Mouse (Mus musculus) gastrocnemius, postnatal 14 days (tissue): ENCODE data around the gene Rp9. TPM values are rescaled to one million over a fixed set of nuclear protein-coding genes. Genes with fewer than 3 reads are reported as not detected.
A peak's percentile ranks its signal among the peaks of the same experiment; 100 is the strongest.
"Not testable (repeated sequence)": the region's sequence is repeated elsewhere in the genome, so short reads cannot be mapped to it uniquely, and the experiment has no call there.

ENCODE experiments used
- DNase-seq: peaks from one replicate; pipeline ENCODE4 v3.0.0; 2021; ENCODE audit warnings: mixed read lengths
- intact Hi-C: fragments of 180-260 bp; cut with DNase I; formaldehyde crosslinking; loops from one replicate; pipeline ENCODE4 v1.15.1; 2025; ENCODE audit warnings: low total_unique reads
- total RNA-seq, 2 experiments: library from RNA; stranded (reverse); gene quantifications; 2 replicates each; pipeline ENCODE4 v1.2.3; 2021

The Rp9 gene
- total RNA-seq, 2 experiments from 2014 or later, result 19.5 to 23.6 TPM

DNA sequence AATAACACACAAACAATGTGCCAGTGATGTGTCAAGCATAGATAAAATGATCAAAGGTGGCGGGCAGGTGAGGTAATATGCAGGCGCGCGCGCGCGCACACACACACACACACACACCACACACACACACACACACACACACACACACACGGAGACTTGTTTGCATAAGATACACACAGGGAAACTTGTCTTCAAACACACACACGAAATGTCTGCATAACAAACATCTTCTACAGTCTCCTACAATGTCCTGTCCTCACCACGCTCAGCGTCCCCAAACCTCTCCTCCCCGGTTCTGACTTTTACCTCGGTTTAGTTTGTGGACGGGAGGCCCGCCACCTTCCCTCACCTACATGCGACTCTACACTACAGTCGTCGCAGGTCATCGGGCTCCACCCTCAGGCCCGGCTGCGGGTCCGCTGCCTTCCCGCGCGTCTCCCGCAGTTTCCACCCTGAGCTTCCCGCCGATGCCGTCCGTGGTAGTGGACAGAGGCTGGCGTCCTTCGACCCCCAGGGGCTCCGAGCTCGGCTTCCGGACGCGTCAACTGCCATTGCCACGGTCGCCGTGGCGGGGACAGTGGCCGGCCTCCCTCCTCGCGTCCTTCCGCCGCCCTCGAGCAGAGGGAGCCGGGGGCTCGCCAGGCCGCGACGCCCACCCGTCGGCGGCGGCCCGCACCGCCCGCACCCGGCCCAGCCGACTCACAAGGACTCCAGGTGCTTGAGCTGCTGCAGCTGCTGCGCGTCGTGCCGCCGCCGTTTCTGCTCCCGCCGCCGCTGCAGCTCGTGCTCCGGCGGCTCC lies 2.0 kb downstream of the Rp9 start:
- intact Hi-C loops, result no loop called here
- DNase-seq, result peak; percentile 43

DNA sequence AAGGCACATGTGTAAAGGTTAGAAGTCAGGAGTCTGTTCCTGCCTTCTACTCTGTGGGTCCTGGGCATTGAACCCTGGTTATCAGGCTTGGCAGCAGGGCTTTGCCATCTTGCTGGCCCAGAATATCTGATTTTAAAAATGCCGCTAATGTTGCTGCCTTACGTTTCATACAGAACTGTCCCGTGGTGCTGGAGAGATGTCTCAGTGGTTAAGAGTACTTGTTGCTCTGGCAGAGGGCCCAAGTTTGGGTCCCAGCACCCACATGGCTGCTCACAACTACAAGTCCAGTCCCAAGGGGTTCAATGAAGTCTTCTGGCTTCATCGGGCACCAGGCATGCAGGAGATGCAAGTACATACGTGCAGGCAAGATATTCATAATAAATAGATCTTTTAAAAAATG lies 3.3 kb downstream of the Rp9 start:
- intact Hi-C loops, result no loop called here
- no peak for DNase-seq

DNA sequence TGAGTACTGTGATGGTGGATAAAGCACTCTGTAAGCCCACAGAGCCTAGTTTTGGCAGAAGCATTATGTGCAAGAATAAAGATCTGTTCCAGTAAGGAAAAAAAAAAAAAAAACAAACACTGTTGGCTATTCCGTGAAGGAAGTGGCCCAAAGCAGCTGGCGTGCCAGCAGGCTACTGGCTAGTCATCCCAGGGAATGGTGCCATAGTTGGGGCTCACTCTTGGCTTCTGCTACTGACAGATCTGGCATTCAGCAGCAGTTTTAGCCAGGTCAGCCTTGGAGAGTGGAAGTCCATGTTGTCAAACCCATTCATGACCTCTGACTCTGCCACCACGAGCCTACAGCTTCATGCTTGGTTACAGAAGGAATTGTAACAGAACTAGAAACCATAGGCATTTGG lies 7.6 kb downstream of the Rp9 start:
- peak; percentile 60 for DNase-seq
- intact Hi-C loops, result no loop called here

DNA sequence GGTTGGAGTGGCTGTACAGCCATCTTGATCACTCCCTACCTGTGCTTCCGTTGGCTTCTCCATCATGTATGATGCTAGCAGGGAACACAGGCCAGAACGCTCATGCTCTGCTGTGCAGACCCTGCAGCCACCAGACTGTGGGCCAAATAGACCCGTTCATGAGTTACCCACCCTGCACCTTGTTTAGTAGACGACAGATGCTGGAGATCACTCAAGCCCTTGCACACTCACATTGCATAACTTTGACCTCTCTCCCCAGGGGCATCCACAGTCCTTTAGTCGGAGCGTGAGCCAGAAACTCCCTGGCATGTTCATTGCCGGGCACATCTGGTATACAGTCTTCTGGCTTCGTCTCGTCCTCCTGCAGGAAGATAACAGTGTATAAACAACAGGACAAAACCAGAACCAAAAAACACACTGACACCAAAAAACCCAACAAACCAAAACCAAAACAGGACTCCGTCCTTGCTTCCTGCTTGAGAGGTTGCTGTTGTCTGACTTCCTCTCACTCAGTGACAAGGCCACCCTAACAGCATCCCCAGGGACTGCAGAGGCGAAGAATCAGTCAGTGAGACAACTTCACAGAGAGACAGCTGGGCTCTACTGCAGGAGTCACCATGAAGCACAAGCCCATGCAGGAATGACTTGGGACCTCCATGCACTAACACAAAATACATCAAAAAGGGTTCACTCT lies 12.3 kb downstream of the Rp9 start:
- intact Hi-C loops, result no loop called here
- no peak for DNase-seq

DNA sequence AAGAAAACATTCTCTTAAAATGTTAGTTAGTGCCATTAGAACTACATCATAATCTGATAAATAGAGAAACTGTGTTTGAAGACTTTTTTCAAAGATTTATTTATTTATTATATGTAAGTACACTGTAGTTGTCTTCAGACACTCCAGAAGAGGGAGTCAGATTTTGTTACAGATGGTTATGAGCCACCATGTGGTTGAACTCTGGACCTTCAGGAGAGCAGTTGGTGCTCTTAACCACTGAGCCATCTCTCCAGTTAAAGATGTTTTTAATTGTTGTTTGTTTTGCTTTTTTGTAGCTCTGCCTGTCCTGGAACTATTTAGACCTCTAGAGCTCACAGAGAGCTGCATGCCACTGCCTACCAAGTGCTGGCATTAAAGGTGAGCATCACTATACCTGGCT lies 14.5 kb downstream of the Rp9 start:
- intact Hi-C loops, result no loop called here

DNA sequence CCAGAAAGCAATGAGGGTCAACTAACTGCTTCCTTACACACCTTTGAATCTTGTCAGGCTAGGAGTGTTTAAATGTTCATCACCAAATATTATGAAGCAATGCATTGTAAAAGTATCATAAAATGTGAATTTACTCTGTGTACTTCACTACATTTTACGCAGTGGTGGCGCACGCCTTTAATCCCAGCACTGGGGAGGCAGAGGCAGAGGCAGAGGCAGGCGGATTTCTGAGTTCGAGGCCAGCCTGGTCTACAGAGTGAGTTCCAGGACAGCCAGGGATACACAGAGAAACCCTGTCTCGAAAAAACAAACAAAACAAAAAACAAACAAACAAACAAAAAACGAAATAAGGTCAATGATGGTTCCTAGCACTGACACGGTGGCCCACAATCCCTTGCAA lies 15.6 kb downstream of the Rp9 start, which contains the start of gene Gm17545:
TSS of gene Gm17545 (plus strand) at position 301 of the 400 bp plus-strand sequence.
- DNase-seq, intact Hi-C loops: not testable (repeated sequence)

More for the DNA sequence above, 14.5 kb downstream of the Rp9 start:
- no peak for DNase-seq

DNA sequence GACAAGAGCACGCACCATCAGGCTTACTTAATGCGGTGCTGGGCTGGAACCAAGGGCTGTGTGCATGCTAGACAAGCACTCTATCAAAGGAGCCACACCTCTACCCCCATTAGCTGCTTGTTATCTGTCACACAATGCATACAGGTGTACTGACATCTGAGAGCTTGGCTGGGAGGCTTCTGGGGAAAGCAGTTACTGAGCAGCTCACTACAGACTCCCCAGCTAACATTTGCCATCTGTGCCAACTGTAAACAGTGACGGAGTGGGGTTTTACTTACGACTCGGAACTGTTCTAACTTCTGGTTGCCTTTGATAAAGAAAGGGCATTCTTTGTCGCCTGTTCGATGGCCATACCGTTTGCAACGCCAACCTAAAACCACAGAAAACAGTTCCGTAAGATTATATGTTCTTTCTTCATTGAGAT lies 16.0 kb downstream of the Rp9 start:
- intact Hi-C loops, result no loop called here
- DNase-seq, result no peak

DNA sequence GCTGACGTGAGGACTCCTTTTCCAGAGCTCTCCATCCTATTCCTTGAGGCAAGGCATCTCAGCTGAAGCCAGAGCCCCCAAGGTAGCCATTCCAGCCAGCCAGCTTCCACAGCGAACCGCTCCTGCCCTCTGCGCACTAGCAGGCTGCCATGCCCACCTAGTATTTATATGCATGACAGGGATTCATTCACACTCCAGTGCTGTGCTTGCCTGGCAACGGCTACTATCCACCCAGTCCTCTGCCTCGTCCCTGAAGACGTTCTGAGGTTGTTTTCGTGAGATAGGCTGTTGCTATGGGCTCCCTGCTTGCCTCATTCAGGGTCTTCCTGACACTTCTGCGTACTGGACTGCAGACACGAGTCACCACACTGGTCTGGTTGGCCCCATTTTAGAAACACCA lies 16.8 kb downstream of the Rp9 start:
- no peak for DNase-seq
- intact Hi-C loops, result no loop called here

DNA sequence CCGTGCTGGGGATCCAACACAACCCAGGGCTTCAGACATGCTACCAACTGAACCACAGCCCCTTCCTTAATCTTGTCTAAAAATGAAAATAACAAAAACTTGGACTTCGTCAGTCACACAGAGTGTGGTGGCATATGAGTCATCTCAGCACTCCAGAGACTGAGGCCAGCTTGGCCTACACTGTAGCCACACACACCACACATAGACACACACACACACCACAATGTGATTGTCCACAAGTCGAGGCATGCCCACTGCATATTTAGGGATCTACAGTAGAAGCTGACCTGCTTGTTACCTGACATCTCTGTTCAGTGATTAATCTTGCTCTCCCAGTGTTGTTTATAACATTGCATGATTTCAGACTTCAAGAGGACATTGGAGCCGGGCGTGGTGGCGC lies 20.3 kb downstream of the Rp9 start:
- no peak for DNase-seq
- intact Hi-C loops, result no loop called here

DNA sequence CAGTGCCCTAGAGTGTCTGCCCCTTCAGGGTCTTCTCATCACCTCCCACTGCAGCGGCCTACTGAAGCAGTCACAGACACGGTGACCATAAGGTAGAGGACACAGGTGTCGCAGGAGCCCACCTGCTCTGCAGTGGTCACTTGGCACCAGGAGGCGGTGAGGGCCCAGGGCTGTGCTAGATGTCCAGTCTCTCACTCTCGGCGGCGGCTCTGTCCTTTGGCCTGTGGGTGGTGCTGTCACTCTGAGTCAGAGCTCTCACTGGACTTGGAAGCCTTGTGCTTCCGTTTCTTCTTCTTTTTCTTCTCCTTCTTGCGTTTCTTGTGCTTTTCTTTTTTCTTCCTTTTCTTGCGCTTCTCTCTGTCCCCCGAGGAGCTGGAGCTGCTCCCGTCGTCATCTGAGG lies 21.1 kb downstream of the Rp9 start:
- DNase-seq, result no peak
- intact Hi-C loops, result no loop called here

DNA sequence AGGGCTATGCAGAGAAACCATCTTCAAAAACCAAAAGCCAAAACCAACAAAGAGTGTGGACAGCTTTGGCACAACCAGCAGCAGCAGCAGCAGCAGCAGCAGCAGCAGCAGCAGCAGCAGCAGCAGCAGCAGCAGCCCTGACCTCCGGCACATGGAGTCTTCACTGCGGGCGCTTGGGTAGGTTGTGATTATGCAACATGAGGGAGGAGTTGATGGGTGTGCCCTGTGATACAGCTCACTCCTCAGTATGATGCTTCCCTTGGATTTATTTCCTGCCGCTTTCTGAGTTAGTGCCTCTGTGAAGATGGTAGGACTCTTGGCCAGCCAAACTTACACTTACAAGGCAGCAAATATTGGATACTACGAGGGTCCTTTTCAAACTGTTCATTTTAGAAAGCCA lies 22.3 kb downstream of the Rp9 start:
- no peak for DNase-seq
- intact Hi-C loops, result no loop called here

DNA sequence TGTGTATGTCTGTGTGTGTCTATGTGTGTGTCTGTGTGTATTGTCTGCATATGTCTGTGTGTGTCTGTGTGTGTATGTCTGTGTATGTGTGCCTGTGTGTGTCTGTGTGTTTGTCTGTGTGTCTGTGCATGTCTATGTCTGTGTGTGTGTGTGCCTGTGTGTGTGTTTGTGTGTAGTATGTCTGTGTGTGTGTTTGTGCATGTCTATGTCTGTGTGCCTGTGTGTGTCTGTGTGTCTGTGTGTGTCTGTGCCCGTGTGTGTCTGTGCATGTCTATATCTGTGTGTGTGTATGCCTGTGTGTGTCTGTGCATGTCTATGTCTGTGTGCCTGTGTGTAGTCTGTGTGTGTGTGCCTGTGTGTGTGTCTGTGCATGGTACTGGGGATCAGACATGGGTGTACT lies 24.4 kb downstream of the Rp9 start:
- intact Hi-C loops, result no loop called here
- DNase-seq, result no peak

DNA sequence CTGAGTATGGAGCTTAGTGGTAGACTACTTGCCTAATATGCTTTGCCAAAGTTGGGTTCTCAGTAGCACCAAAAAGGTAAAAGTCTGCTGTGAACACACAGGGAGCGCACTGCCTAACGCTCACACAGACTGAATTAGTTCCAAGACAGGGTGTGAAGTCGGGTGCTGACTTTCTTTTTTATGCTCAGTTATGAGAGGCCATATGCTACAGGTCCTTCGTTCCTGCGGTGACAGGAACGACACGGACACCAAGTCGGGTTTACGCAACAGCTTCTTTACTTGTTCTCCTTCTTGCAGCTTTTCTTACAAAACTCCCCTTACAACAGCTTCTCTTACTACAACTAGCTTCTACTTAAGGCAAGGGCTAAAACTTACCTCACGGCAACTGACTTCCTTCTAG lies 26.4 kb downstream of the Rp9 start:
- intact Hi-C loops, result no loop called here
- no peak for DNase-seq

DNA sequence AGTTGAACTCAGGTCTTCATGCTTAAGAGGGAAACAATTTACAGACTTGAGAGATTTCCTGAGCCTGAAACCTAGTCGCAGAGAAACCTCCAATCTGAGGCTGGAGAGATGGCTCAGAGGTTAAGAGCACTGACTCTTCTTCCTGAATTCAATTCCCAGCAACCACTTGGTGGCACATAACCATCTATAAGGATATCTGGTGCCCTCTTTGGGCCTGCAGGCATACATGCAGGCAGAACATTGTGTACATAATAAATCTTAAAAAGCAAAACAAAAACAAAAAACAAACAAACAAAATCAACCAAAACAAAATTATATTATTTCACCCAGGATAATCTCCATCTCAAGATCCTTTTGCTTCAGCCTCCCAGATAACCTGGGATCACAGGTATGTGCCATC lies 30.7 kb downstream of the Rp9 start:
- intact Hi-C loops, result no loop called here
- no peak for DNase-seq

DNA sequence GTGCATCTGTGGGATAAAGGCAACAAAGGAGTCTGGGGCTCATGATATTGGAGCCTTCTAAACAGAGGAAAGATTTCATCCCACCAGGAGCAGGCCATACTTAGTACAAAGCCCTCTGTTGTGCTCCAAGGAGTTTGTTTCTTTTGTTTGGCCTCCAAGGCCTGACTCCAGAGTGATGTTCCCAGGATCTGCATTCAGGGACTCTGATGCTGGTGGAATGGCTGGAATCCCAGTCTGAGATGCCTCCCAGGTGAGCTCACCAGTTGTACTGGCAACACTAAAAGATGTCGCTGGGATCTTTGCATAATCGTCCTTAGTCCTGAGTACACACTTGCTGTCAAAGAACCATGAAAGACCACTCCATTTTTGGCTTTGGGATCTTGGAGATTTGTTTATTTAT lies 35.4 kb downstream of the Rp9 start:
- DNase-seq, result no peak
- intact Hi-C loops, result no loop called here

DNA sequence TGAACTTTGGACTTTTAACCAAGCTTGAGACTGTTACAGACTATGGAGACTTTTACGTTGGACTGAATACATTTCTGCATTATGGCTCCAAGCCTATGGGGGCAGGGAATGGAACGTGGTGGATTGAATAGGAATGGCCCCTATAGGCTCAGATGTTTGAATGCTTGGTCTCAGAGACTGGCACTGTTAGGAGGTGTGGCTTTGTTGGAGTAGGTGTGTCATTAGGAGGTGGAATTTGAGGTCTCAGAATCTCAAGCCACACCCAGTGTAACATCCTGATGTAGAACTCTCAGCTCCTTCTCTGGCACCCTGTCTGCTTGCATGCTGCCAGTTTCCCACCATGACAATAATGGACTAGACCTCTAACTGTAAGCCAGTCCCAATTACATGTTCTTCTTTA lies 36.3 kb downstream of the Rp9 start:
- intact Hi-C loops, result no loop called here
- DNase-seq, result no peak

DNA sequence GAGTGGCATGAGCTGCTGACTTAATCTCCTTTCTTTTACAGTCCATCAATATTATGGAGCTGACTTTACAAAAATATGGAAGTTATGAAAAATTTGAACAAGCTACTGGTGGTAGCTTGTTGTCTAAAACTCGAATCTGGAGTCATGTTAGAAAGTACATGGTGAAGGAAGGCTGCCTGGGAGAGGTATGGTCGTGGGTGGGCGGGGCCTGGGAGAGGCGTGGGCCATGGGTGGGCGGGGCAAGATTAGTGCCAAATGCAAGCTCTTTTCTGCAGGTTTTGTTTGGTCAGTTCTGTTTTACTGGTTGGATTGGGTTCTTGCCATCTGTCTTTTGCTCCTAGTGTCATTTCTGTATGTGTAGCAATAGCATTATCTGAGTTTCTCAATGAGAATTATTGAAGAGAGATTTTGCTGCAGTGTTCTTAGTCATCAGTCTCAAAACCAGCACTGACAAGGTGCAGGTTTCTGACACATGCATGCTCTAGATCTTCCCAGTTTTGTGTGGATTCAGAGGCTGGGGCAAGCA lies 39.2 kb downstream of the Rp9 start:
- intact Hi-C loops, result no loop called here

DNA sequence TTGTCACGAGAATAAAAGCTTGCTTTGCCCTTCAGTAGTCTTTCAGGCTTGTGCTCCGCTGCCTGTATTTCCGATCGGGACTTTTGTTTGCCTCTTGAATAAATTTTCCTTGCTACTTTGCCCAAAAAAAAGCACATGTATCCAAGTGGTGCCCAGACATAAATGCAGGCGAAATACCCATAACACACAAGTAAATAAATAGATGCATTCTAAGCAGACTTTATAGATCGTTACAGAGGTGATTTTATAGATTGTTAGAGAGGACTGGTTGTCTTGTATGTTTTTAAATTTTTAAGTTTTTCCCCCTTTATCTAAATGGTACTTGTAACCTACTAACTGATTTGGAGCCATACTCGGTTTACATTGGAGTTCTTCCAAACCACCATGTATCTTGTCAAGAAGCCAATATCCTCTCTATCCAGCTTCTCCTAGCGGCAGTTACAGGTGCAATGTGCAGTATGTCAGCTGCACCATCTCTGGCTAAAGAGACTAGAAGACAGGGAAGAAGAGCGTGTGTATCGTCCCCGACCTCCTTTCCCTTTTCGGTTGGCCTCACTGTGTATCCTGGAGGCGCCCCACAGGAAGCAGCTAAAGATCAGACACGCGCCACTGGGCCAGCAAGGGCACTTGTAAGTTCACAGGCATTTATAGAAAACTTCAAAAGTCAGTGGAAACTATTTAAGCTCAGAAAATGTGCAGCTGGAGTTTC lies 39.9 kb downstream of the Rp9 start:
- intact Hi-C loops, result no loop called here
- DNase-seq, result no peak

More for the DNA sequence above, 39.2 kb downstream of the Rp9 start:
- no peak for DNase-seq

DNA sequence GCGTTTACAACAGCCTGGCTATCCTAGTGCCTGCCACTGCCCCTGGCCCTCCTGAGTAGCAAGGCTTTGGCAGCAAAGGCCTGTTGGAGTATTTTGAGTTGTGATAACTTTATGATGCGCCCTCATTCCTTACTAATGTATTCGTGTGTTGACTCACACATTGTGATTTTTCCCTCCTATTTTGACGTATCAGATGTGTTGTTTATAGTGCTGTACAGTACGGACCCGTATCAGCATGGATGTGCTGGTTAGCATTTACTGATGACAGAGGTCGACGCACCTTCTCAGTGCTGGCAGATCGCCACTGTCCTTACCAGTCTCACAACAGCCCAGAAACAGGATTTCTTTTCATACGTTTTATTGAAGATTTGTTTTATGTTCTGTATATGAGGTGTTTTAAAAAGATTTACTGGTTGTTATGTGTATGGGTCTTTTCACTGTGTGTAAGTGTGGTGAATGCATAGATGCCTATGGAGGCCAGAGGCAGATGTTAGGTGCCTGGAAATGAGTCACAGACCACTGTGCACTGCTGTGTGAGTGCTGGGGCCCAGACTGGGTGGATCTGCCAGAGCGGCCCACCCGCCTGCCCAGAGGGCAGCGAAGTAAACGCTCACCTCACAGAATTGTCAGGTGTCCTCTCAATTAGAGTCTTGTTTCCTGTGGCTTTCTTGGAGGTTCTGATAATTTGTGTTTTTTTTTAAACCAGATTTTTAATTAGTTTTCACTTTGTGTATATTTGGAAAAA lies 40.7 kb downstream of the Rp9 start:
- intact Hi-C loops, result no loop called here
- no peak for DNase-seq
